Mouse (Mus musculus): ENCODE data around the gene Gm49358.
A peak's percentile ranks its signal among the peaks of the same experiment; 100 is the strongest.

Gm49358 gene

GRCm38 (mm10) chr10:86778398-86779116 lies 14.8 kb downstream of the Gm49358 start, which contains the start of gene Nt5dc3:
Gene Nt5dc3, plus strand, starts transcription at chr10:86779005.
- DNase-seq (ENCODE audit: low spot score in 2 of 2), result peak; percentile 93 to 96

- peak; percentile 37 to 42 for DNase-seq (ENCODE audit: low spot score in 2 of 2)
Measured at GRCm38 (mm10) chr10:86779117-86779755, 15.5 kb downstream of the Gm49358 start.

- DNase-seq (ENCODE audit: low spot score in 2 of 2), result no peak
Measured at GRCm38 (mm10) chr10:86779816-86780500, 16.2 kb downstream of the Gm49358 start.

GRCm38 (mm10) chr10:86781641-86782040 lies 17.9 kb downstream of the Gm49358 start:
- DNase-seq (ENCODE audit: low spot score in 2 of 2), result no peak

- DNase-seq (ENCODE audit: low spot score in 2 of 2), result no peak
Measured at GRCm38 (mm10) chr10:86782656-86783055, 18.9 kb downstream of the Gm49358 start.

GRCm38 (mm10) chr10:86783561-86783960 lies 19.8 kb downstream of the Gm49358 start:
- DNase-seq (ENCODE audit: low spot score in 2 of 2), result no peak

GRCm38 (mm10) chr10:86784126-86784675 lies 20.4 kb downstream of the Gm49358 start:
- no peak for DNase-seq (ENCODE audit: low spot score in 2 of 2)

- no peak for DNase-seq (ENCODE audit: low spot score in 2 of 2)
Measured at GRCm38 (mm10) chr10:86785396-86785795, 21.6 kb downstream of the Gm49358 start.

GRCm38 (mm10) chr10:86786083-86786482 lies 22.3 kb downstream of the Gm49358 start:
- no peak for DNase-seq (ENCODE audit: low spot score in 2 of 2)

- DNase-seq (ENCODE audit: low spot score in 2 of 2), result no peak
Measured at GRCm38 (mm10) chr10:86788193-86788592, 24.4 kb downstream of the Gm49358 start.

- DNase-seq (ENCODE audit: low spot score in 2 of 2), result no peak
Measured at GRCm38 (mm10) chr10:86789146-86789672, 25.4 kb downstream of the Gm49358 start.

- no peak for DNase-seq (ENCODE audit: low spot score in 2 of 2)
Measured at GRCm38 (mm10) chr10:86791507-86792184, 27.9 kb downstream of the Gm49358 start.

- no peak for DNase-seq (ENCODE audit: low spot score in 2 of 2)
Measured at GRCm38 (mm10) chr10:86793509-86793951, 29.8 kb downstream of the Gm49358 start.

GRCm38 (mm10) chr10:86794196-86794595 lies 30.4 kb downstream of the Gm49358 start:
- no peak for DNase-seq (ENCODE audit: low spot score in 2 of 2)

- DNase-seq (ENCODE audit: low spot score in 2 of 2), result no peak
Measured at GRCm38 (mm10) chr10:86794794-86795535, 31.2 kb downstream of the Gm49358 start.

- no peak for DNase-seq (ENCODE audit: low spot score in 2 of 2)
Measured at GRCm38 (mm10) chr10:86796073-86796741, 32.4 kb downstream of the Gm49358 start.

- no peak for DNase-seq (ENCODE audit: low spot score in 2 of 2)
Measured at GRCm38 (mm10) chr10:86807362-86807761, 43.6 kb downstream of the Gm49358 start.

- DNase-seq (ENCODE audit: low spot score in 2 of 2), result no peak
Measured at GRCm38 (mm10) chr10:86808013-86808758, 44.4 kb downstream of the Gm49358 start.

- DNase-seq (ENCODE audit: low spot score in 2 of 2), result no peak
Measured at GRCm38 (mm10) chr10:86810000-86810399, 46.2 kb downstream of the Gm49358 start.
